Mouse (Mus musculus): ENCODE results near the gene Mblac1.

Gene Mblac1

GRCm38 (mm10) chr5:138193771-138194727 lies at the start of gene Mblac1:
TSS of gene Mblac1 (plus strand) at chr5:138194314.
- peak; percentile 86 to 98 for DNase-seq (ENCODE audit: inconsistent age in 2 of 2, low spot score in 1 of 2)

- no peak for DNase-seq (ENCODE audit: inconsistent age in 2 of 2, low spot score in 1 of 2)
Measured at GRCm38 (mm10) chr5:138154390-138154789, 39.7 kb upstream of the Mblac1 start.

GRCm38 (mm10) chr5:138155443-138155976 lies 38.6 kb upstream of the Mblac1 start, which contains the start of gene Zfp113:
TSS of gene Zfp113 (minus strand) at chr5:138155744.
- DNase-seq (ENCODE audit: inconsistent age in 2 of 2, low spot score in 1 of 2): peak; percentile 91 to 97

GRCm38 (mm10) chr5:138160224-138160762 lies 33.8 kb upstream of the Mblac1 start:
- DNase-seq (ENCODE audit: inconsistent age in 2 of 2, low spot score in 1 of 2): no peak

GRCm38 (mm10) chr5:138160842-138161665 lies 33.1 kb upstream of the Mblac1 start, which contains the start of gene Cops6:
TSS of gene Cops6 (plus strand) at chr5:138161071.
- peak; percentile 95 to 98 for DNase-seq (ENCODE audit: inconsistent age in 2 of 2, low spot score in 1 of 2)

GRCm38 (mm10) chr5:138163046-138163445 lies 31.1 kb upstream of the Mblac1 start:
- DNase-seq (ENCODE audit: inconsistent age in 2 of 2, low spot score in 1 of 2): no peak

- DNase-seq (ENCODE audit: inconsistent age in 2 of 2, low spot score in 1 of 2): peak in 1 of 2 experiments; percentile 25
Measured at GRCm38 (mm10) chr5:138163610-138164009, 30.5 kb upstream of the Mblac1 start.

GRCm38 (mm10) chr5:138165594-138165993 lies 28.5 kb upstream of the Mblac1 start:
- DNase-seq (ENCODE audit: inconsistent age in 2 of 2, low spot score in 1 of 2): peak in 1 of 2 experiments; percentile 35

- DNase-seq (ENCODE audit: inconsistent age in 2 of 2, low spot score in 1 of 2): peak; percentile 97 to 99
Measured at GRCm38 (mm10) chr5:138170936-138171561, 23.1 kb upstream of the Mblac1 start.

- DNase-seq (ENCODE audit: inconsistent age in 2 of 2, low spot score in 1 of 2): peak; percentile 98 to 99
Measured at GRCm38 (mm10) chr5:138171695-138172491, 22.2 kb upstream of the Mblac1 start, which contains the start of the genes Ap4m1 and Mcm7. TSS of gene Ap4m1 (plus strand) at chr5:138172002. TSS of gene Mcm7 (minus strand) at chr5:138172422.

GRCm38 (mm10) chr5:138173217-138173616 lies 20.9 kb upstream of the Mblac1 start:
- no peak for DNase-seq (ENCODE audit: inconsistent age in 2 of 2, low spot score in 1 of 2)

GRCm38 (mm10) chr5:138186950-138187638 lies 7.0 kb upstream of the Mblac1 start, which contains the start of the genes Taf6 and Cnpy4:
TSS of gene Taf6 (minus strand) at chr5:138187451.
TSS of gene Cnpy4 (plus strand) at chr5:138187485.
- DNase-seq (ENCODE audit: inconsistent age in 2 of 2, low spot score in 1 of 2): peak; percentile 87 to 96

GRCm38 (mm10) chr5:138187661-138188306 lies 6.3 kb upstream of the Mblac1 start:
- peak; percentile 75 to 91 for DNase-seq (ENCODE audit: inconsistent age in 2 of 2, low spot score in 1 of 2)

GRCm38 (mm10) chr5:138194755-138195345 lies 736 bp downstream of the Mblac1 start:
- peak in 1 of 2 experiments; percentile 62 for DNase-seq (ENCODE audit: inconsistent age in 2 of 2, low spot score in 1 of 2)

- no peak for DNase-seq (ENCODE audit: inconsistent age in 2 of 2, low spot score in 1 of 2)
Measured at GRCm38 (mm10) chr5:138195463-138195862, 1.3 kb downstream of the Mblac1 start.

GRCm38 (mm10) chr5:138199576-138199975 lies 5.5 kb downstream of the Mblac1 start:
- peak; percentile 64 to 81 for DNase-seq (ENCODE audit: inconsistent age in 2 of 2, low spot score in 1 of 2)

- DNase-seq (ENCODE audit: inconsistent age in 2 of 2, low spot score in 1 of 2): no peak
Measured at GRCm38 (mm10) chr5:138202086-138202485, 8.0 kb downstream of the Mblac1 start.

GRCm38 (mm10) chr5:138207253-138207652 lies 13.1 kb downstream of the Mblac1 start:
- DNase-seq (ENCODE audit: inconsistent age in 2 of 2, low spot score in 1 of 2): peak in 1 of 2 experiments; percentile 67
